Mouse (Mus musculus) thymus, postnatal 10 days (tissue): ENCODE results near the gene Rapgef3.

Experiments used
- DNase-seq, 2 experiments: peaks; one replicate each; pipeline ENCODE4 v3.0.0; 2021; ENCODE audit warnings: low spot score in 2 of 2

Rapgef3 gene

GRCm38 (mm10) chr15:97721008-97721701 lies 46.6 kb downstream of the Rapgef3 start:
- DNase-seq, result peak; percentile 76 to 79

GRCm38 (mm10) chr15:97720026-97720675 lies 47.6 kb downstream of the Rapgef3 start:
- peak in 1 of 2 experiments; percentile 26 for DNase-seq

DNA sequence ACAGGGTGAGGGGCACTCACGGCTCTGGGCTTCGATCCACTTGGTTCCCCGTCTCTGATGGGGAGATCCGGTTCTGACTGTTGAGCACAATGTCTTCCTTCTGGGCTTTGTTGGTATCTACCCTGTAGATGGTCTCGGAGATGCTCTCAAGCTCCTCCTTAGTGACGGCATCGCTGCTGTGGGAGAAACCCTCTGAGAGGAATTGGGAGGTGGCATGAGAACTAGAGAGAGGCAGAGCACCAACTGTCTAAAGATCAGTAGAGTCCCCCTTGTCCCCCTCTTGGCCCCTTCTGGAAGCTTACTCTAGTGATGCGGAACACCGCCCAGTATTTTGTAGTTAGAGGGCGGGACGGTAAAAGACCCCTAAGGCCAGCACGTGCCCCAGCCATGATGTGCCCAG lies 48.3 kb downstream of the Rapgef3 start:
- DNase-seq, result peak in 1 of 2 experiments; percentile 14

DNA sequence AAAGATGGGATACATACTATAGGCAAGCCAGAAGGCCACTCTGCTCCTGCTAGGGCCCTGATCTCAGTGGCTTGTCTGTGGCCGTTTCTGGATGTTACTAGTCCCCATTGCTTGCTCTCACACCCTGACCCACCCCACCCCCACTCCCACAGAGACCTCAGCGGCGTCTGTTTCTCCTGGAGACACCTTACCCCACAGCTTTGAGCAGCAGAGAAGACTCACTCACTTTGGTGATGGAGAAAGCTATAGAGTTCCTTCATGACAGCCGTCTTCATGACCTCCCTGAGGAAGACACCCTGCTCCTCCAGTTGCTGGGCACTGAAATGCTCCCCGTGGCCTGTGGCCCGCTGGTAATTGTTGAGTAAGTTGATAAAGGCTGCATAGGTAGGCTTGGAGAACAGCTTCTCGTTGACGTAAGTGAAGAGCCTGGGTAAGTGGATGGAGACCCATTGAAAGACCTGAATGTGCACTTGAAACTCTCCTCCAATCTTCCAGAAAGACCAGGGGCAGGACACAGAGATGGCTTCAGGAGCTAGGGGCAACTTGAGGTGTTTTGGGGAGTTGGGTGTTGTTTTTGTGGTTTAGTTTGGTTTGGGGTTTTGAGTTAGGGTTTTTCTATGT lies 49.1 kb downstream of the Rapgef3 start:
- peak; percentile 12 to 31 for DNase-seq

DNA sequence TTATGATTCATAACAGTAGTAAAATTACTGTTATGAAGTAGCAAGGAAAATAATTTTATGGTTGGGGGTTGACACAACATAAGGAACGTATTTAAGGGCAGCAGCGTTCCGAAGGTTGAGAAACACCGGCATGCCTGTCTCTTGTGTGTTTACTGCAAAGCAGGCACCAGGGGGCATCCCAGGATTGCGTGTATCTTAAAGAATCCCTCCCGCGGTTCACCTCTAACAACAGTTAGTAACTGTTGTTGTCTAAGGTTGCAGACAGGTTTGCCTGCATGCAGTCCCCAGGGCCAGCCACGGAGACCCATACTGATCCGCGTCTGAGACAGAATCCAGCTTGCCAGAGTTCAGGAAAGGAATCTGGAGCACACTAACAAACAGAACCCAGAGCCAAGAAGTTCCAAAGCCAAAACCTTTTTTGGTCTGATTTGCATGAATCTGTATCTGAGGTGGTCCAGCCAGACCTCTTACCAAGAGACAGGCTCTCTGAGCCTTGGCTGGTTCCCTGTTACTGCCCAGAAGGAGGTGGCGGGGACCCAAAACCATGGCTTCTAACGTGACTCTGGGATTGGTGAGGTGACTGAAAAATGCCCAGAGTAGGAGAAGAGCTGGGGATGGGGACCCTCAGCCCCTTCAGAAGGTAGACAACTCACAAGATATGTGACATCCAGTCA lies 49.8 kb downstream of the Rapgef3 start:
- peak; percentile 73 to 82 for DNase-seq

GRCm38 (mm10) chr15:97716782-97717181 lies 51.0 kb downstream of the Rapgef3 start:
- no peak for DNase-seq

GRCm38 (mm10) chr15:97715734-97716133 lies 52.0 kb downstream of the Rapgef3 start:
- no peak for DNase-seq

- no peak for DNase-seq
Observed at GRCm38 (mm10) chr15:97715083-97715482, 52.7 kb downstream of the Rapgef3 start.

GRCm38 (mm10) chr15:97712546-97712945 lies 55.2 kb downstream of the Rapgef3 start:
- DNase-seq, result no peak

- DNase-seq, result no peak
Observed at GRCm38 (mm10) chr15:97710906-97711305, 56.9 kb downstream of the Rapgef3 start.

DNA sequence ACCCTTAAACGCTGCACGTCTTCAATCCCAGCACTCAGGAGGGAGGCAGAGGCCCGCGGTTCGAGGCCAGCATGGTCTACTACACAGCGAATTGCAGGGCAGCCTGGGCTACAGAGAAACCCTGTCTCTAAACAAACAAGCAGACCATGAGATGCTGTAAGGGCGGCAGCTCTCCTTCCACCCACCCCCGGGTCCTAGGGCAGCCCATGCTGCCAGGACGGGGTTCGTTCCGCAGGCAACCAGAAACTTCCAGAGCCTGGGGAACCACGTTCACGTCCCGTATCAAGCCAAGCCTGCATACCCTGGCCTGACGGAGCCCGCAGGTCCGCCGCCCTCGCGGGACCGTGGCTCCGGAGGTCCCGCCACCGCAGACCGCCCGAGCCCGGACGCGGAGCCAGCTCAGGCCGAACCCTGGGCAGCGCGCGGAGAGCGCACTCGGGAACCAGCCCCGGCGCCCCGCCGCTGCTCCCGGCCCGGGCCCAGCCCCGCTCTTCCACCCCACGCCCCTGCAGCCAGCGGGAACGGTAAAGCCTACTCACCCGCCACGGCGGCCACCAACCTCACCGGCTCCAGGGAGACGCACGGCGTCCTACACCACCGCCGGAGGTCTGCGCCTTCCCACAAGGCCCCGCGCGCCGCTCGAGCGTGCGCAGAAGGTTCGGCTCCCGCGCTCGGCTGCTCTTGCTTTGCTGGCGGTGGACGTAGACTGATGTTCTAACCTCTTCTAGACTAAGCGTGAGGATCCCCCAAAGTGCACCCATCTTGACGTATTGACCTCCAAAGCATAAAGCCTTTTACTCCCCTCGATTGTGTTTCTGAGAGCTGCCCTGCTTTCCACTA lies 62.3 kb downstream of the Rapgef3 start, which contains the start of gene Rpap3:
Gene Rpap3 (minus strand): TSS at position 615 of the 840 bp plus-strand sequence.
- peak; percentile 73 to 84 for DNase-seq

DNA sequence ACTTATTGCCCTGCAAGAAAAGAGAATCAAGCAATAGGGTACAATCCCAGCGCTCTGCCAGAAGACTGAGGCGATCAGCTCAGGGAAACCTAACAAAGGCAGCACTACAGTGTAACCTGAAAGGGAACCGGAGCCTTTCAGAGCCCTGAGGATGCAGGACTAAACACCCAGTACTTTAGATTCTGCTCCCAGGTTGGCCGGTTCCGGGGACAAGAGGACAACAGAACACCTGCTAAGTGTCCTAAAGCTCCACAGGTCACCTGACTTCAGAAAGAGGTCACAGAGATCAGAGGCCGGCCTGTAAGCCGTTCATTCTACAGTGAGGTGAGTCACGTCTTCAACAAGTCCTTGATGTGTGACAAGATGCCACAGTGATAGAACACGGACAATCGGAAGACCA lies 71.2 kb downstream of the Rapgef3 start:
- no peak for DNase-seq
